Mouse (Mus musculus) stomach, embryonic 16.5 days (tissue): Measurements from ENCODE around the gene Daxx. TPM values are rescaled to one million over a fixed set of nuclear protein-coding genes. Genes with fewer than 3 reads are reported as not detected.

Experiments
- ATAC-seq: fragments of 200-750 bp; cut with Nextera tagmentation; 2 replicates; pipeline ENCODE4 v1.8.0; 2017; ENCODE audit warnings: moderate number of reproducible peaks, moderate TSS enrichment; ENCODE audit not compliant: insufficient read depth, low FRiP score
- H3K27ac ChIP-seq: fragments of 300-500 bp; sonication (generic); 2 replicates; pipeline ENCODE4 v1.5.1; 2014; ENCODE audit warnings: low read length
- H3K27me3 ChIP-seq: fragments of 300-500 bp; sonication (generic); 2 replicates; pipeline ENCODE4 v1.6.1; 2014; ENCODE audit warnings: low read length, control low read depth, mixed read lengths; ENCODE audit not compliant: control insufficient read depth, insufficient read depth
- H3K36me3 ChIP-seq: fragments of 300-500 bp; sonication (generic); 2 replicates; pipeline ENCODE4 v1.6.1; 2014; ENCODE audit warnings: low read length; ENCODE audit not compliant: control insufficient read depth, insufficient read depth
- H3K4me1 ChIP-seq: fragments of 300-500 bp; sonication (generic); 2 replicates; pipeline ENCODE4 v1.6.1; 2014; ENCODE audit warnings: low read length, control low read depth, mixed read lengths; ENCODE audit not compliant: control insufficient read depth, insufficient read depth
- H3K4me2 ChIP-seq: fragments of 300-500 bp; sonication (generic); 2 replicates; pipeline ENCODE4 v1.6.1; 2014; ENCODE audit warnings: low read depth, low read length, mixed read lengths
- H3K4me3 ChIP-seq: fragments of 300-500 bp; sonication (generic); replicated peaks from 2 replicates; pipeline ENCODE4 v1.5.1; 2014; ENCODE audit warnings: mild to moderate bottlenecking, low read length
- H3K9ac ChIP-seq: fragments of 300-500 bp; sonication (generic); 2 replicates; pipeline ENCODE4 v1.6.1; 2014; ENCODE audit warnings: low read length
- H3K9me3 ChIP-seq: fragments of 300-500 bp; sonication (generic); replicated peaks from 2 replicates; pipeline ENCODE4 v1.6.1; 2016; ENCODE audit warnings: low read length, control low read depth; ENCODE audit not compliant: control insufficient read depth
- WGBS: fragments of 180-500 bp; shearing (Covaris S2); extraction: QIAGEN DNeasy Blood & Tissue Kit; methylation state at CpG from one replicate; pipeline ENCODE4 v1.1.7; 2014; 5-methylcytosine and 5-hydroxymethylcytosine counted together
- polyA plus RNA-seq: library from polyadenylated mRNA; unstranded; fragments of >200 nt; fragmentation: Nextera tagmentation; extraction: Ambion mirVana; gene quantifications from 2 replicates; pipeline ENCODE4 v1.2.1, GENCODE M21; 2015

Gene Daxx
- polyA plus RNA-seq, 1 experiment from 2014 or later, result 44.4 TPM

- 47% methylated on average over 11 of the region's 11 CpGs for WGBS
- Histone ChIP-seq H3K36me3 (peaks cover 24% of the 10 kb centered on the region), H3K4me2 (peak overlapping the region; percentile 76), H3K9ac (peak overlapping the region; percentile 94), H3K9me3 (no peaks in the 10 kb centered on the region), H3K4me1 (peaks cover 20% of the 10 kb centered on the region), H3K4me3 (peak overlapping the region; percentile 92), H3K27me3 (no peaks in the 10 kb centered on the region), H3K27ac (peak overlapping the region; percentile 97)
- ATAC-seq, result no peak
Observed at GRCm38 (mm10) chr17:33910346-33911051, 1.3 kb downstream of the Daxx start.

- Histone ChIP-seq H3K9me3 (no peaks in the 10 kb centered on the region), H3K27ac (no peak overlapping the region), H3K9ac (no peak overlapping the region), H3K27me3 (no peaks in the 10 kb centered on the region), H3K4me3 (no peak overlapping the region), H3K4me2 (no peak overlapping the region), H3K4me1 (peaks cover 20% of the 10 kb centered on the region), H3K36me3 (peaks cover 24% of the 10 kb centered on the region)
- 89% methylated on average over 31 of the region's 31 CpGs for WGBS
- no peak for ATAC-seq
Observed at GRCm38 (mm10) chr17:33911052-33911812, 2.0 kb downstream of the Daxx start.

DNA sequence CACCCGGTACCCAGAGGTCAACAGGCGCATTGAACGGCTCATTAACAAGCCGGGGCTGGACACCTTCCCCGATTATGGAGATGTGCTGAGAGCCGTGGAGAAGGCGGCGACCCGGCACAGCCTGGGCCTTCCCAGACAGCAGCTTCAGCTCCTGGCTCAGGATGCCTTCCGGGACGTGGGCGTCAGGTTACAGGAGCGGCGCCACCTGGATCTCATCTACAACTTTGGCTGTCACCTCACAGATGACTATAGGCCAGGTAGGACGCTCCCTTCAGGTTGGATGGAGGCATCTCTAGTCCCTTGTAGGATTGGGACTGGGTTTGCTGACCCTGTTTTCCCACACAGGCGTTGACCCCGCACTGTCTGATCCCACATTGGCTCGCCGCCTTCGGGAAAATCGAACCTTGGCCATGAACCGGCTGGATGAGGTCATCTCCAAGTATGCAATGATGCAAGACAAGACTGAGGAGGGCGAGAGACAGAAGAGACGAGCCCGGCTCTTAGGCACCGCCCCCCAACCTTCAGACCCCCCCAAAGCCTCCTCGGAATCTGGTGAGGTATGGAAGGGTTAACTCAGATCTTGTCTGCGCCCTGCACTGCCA lies 2.7 kb downstream of the Daxx start:
- H3K27ac ChIP-seq, result no peak overlapping the region
- no peaks in the 10 kb centered on the region for H3K27me3 ChIP-seq
- no peak overlapping the region for H3K4me2 ChIP-seq
- H3K4me1 ChIP-seq, result peaks cover 23% of the 10 kb centered on the region
- WGBS, result 92% methylated on average over 28 of the region's 28 CpGs
- no peak for ATAC-seq
- no peaks in the 10 kb centered on the region for H3K9me3 ChIP-seq
- H3K36me3 ChIP-seq, result peaks cover 24% of the 10 kb centered on the region
- H3K9ac ChIP-seq, result no peak overlapping the region
- no peak overlapping the region for H3K4me3 ChIP-seq

DNA sequence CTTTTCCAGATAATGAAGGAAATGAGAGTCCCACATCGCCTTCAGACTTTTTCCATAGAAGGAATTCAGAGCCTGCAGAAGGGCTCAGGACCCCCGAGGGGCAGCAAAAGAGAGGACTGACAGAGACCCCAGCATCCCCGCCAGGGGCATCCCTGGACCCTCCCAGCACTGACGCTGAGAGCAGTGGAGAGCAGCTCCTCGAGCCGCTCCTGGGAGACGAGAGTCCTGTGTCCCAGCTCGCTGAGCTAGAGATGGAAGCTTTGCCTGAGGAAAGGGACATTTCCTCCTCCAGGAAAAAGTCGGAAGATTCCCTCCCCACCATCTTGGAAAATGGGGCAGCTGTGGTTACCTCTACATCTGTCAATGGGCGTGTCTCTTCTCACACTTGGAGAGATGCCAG lies 4.0 kb downstream of the Daxx start:
- Histone ChIP-seq H3K9ac (no peak overlapping the region), H3K27ac (no peak overlapping the region), H3K27me3 (no peaks in the 10 kb centered on the region), H3K4me1 (peaks cover 22% of the 10 kb centered on the region), H3K4me3 (no peak overlapping the region), H3K4me2 (no peak overlapping the region), H3K36me3 (peaks cover 27% of the 10 kb centered on the region), H3K9me3 (no peaks in the 10 kb centered on the region)
- WGBS, result 90% methylated on average over 10 of the region's 10 CpGs
- ATAC-seq, result no peak

DNA sequence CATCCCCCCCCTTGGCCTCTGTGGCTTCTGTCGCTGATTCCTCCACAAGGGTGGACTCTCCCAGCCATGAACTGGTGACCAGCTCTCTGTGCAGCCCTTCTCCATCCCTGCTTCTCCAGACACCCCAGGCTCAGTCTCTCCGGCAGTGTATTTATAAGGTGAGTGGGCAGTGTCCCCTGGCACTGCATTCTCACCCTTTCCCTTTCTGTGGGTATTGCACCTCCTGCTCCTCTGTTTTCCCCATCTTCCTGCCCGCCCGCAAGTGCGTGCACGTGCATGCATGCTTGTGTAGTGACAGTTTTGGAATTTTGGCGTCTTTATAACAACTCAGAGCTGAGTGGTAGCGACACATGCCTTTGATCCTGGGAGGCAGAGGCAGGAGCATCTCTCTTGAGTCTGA lies 4.7 kb downstream of the Daxx start:
- no peak for ATAC-seq
- Histone ChIP-seq H3K4me3 (no peak overlapping the region), H3K9me3 (no peaks in the 10 kb centered on the region), H3K9ac (no peak overlapping the region), H3K36me3 (peaks cover 27% of the 10 kb centered on the region), H3K27me3 (no peaks in the 10 kb centered on the region), H3K4me2 (no peak overlapping the region), H3K27ac (no peak overlapping the region), H3K4me1 (peaks cover 27% of the 10 kb centered on the region)
- WGBS, result 95% methylated on average over 8 of the region's 8 CpGs

DNA sequence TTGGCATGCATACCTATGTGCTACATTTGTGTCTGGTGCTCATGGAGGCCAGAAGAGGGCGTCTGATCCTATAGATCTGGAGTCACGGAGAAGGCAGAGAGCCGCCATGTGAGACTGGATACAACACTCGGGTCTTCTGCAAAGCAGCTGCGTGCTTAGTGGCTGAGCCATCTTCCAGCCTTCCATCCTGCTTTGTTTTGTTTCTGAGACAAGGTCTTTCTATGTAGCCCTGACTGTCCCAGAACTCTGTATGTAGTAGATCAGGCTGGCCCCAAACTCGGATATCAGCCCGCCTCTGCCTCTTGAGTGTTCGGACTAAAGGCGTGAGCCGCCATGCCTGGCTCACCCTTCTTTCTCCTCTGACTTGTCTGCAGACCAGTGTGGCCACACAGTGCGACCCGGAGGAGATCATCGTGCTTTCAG lies 5.8 kb downstream of the Daxx start:
- no peak for ATAC-seq
- Histone ChIP-seq H3K36me3 (peaks cover 27% of the 10 kb centered on the region), H3K9me3 (no peaks in the 10 kb centered on the region), H3K27ac (no peak overlapping the region), H3K4me1 (peaks cover 30% of the 10 kb centered on the region), H3K9ac (peak overlapping the region; percentile 48; the same call in 1 of the 2 replicates), H3K4me2 (peak overlapping the region; percentile 73), H3K4me3 (peak overlapping the region; percentile 64; the same call in 1 of the 2 replicates), H3K27me3 (no peaks in the 10 kb centered on the region)
- WGBS, result 68% methylated on average over 13 of the region's 13 CpGs

GRCm38 (mm10) chr17:33915671-33916250 lies 6.5 kb downstream of the Daxx start, which contains the start of the genes Tapbp and Zbtb22:
TSS of gene Tapbp (plus strand) at chr17:33915899.
TSS of gene Zbtb22 (plus strand) at chr17:33915904.
- peaks cover 27% of the 10 kb centered on the region for H3K36me3 ChIP-seq
- ATAC-seq, result peak; percentile 92
- WGBS, result under 1% methylated on average over 34 of the region's 34 CpGs

DNA sequence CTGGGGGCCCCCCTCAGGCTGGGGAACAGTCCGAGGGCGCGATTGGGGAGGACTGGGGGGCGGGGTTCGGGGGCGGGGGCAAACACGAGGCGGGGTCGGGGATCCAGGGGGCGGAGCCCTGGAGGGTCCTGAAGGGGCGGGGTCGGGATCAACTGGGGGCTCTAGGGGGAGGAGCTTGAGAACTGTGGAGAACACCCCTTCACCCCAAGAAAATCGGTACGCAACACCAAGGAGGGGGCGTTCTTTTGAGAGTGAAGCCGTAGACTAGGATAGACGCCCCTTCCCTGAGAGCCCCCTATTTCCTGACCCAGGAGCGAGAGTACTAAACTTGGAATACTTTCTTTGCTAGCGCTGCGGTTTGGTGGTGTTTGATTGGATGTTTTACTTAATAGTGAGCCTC lies 7.1 kb downstream of the Daxx start:
- Histone ChIP-seq H3K4me3 (peak overlapping the region; percentile 64), H3K27me3 (no peaks in the 10 kb centered on the region), H3K27ac (peak overlapping the region; percentile 83), H3K36me3 (peaks cover 27% of the 10 kb centered on the region), H3K4me2 (peak overlapping the region; percentile 73), H3K9ac (peak overlapping the region; percentile 76), H3K9me3 (no peaks in the 10 kb centered on the region), H3K4me1 (peaks cover 23% of the 10 kb centered on the region)
- peak; percentile 9 for ATAC-seq
- WGBS, result under 1% methylated on average over 14 of the region's 20 CpGs

More at GRCm38 (mm10) chr17:33915671-33916250, 6.5 kb downstream of the Daxx start, which contains the start of the genes Tapbp and Zbtb22:
- peaks cover 23% of the 10 kb centered on the region for H3K4me1 ChIP-seq
- H3K9me3 ChIP-seq, result no peaks in the 10 kb centered on the region
- H3K4me3 ChIP-seq, result peak within 1 kb of the TSS; percentile 64
- H3K9ac ChIP-seq, result peak within 1 kb of the TSS; percentile 76
- no peaks in the 10 kb centered on the region for H3K27me3 ChIP-seq
- peak within 1 kb of the TSS; percentile 73 for H3K4me2 ChIP-seq
- H3K27ac ChIP-seq, result peak within 1 kb of the TSS; percentile 83
